Mouse (Mus musculus): ENCODE data around the gene Arhgap24.

Arhgap24 gene

GRCm38 (mm10) chr5:102498747-102499146 lies 17.6 kb downstream of the Arhgap24 start:
- DNase-seq (ENCODE audit: low spot score in 2 of 2), result peak in 1 of 2 experiments; percentile 18

- no peak for DNase-seq (ENCODE audit: low spot score in 2 of 2)
Measured at GRCm38 (mm10) chr5:102502333-102502732, 21.1 kb downstream of the Arhgap24 start.

- no peak for DNase-seq (ENCODE audit: low spot score in 2 of 2)
Measured at GRCm38 (mm10) chr5:102503066-102503465, 21.9 kb downstream of the Arhgap24 start.

GRCm38 (mm10) chr5:102503868-102504267 lies 22.7 kb downstream of the Arhgap24 start:
- DNase-seq (ENCODE audit: low spot score in 2 of 2), result no peak

GRCm38 (mm10) chr5:102504557-102504956 lies 23.4 kb downstream of the Arhgap24 start:
- DNase-seq (ENCODE audit: low spot score in 2 of 2), result no peak

GRCm38 (mm10) chr5:102508162-102508561 lies 27.0 kb downstream of the Arhgap24 start:
- no peak for DNase-seq (ENCODE audit: low spot score in 2 of 2)

- no peak for DNase-seq (ENCODE audit: low spot score in 2 of 2)
Measured at GRCm38 (mm10) chr5:102509381-102509780, 28.2 kb downstream of the Arhgap24 start.

- no peak for DNase-seq (ENCODE audit: low spot score in 2 of 2)
Measured at GRCm38 (mm10) chr5:102511651-102512050, 30.5 kb downstream of the Arhgap24 start.

GRCm38 (mm10) chr5:102515496-102515895 lies 34.3 kb downstream of the Arhgap24 start:
- no peak for DNase-seq (ENCODE audit: low spot score in 2 of 2)

- DNase-seq (ENCODE audit: low spot score in 2 of 2), result no peak
Measured at GRCm38 (mm10) chr5:102520506-102520905, 39.3 kb downstream of the Arhgap24 start.

GRCm38 (mm10) chr5:102535311-102535710 lies 54.1 kb downstream of the Arhgap24 start:
- no peak for DNase-seq (ENCODE audit: low spot score in 2 of 2)

- no peak for DNase-seq (ENCODE audit: low spot score in 2 of 2)
Measured at GRCm38 (mm10) chr5:102537819-102538218, 56.6 kb downstream of the Arhgap24 start.

- no peak for DNase-seq (ENCODE audit: low spot score in 2 of 2)
Measured at GRCm38 (mm10) chr5:102546296-102546695, 65.1 kb downstream of the Arhgap24 start.

- no peak for DNase-seq (ENCODE audit: low spot score in 2 of 2)
Measured at GRCm38 (mm10) chr5:102547786-102548185, 66.6 kb downstream of the Arhgap24 start.

- no peak for DNase-seq (ENCODE audit: low spot score in 2 of 2)
Measured at GRCm38 (mm10) chr5:102548382-102548781, 67.2 kb downstream of the Arhgap24 start.

GRCm38 (mm10) chr5:102550211-102550610 lies 69.0 kb downstream of the Arhgap24 start:
- DNase-seq (ENCODE audit: low spot score in 2 of 2), result no peak

- no peak for DNase-seq (ENCODE audit: low spot score in 2 of 2)
Measured at GRCm38 (mm10) chr5:102550870-102551637, 69.9 kb downstream of the Arhgap24 start.

GRCm38 (mm10) chr5:102552533-102552932 lies 71.3 kb downstream of the Arhgap24 start:
- DNase-seq (ENCODE audit: low spot score in 2 of 2), result no peak

- no peak for DNase-seq (ENCODE audit: low spot score in 2 of 2)
Measured at GRCm38 (mm10) chr5:102555958-102556357, 74.8 kb downstream of the Arhgap24 start.

GRCm38 (mm10) chr5:102560270-102560669 lies 79.1 kb downstream of the Arhgap24 start:
- DNase-seq (ENCODE audit: low spot score in 2 of 2), result no peak

- DNase-seq (ENCODE audit: low spot score in 2 of 2), result no peak
Measured at GRCm38 (mm10) chr5:102563971-102564370, 82.8 kb downstream of the Arhgap24 start.

- no peak for DNase-seq (ENCODE audit: low spot score in 2 of 2)
Measured at GRCm38 (mm10) chr5:102568764-102569163, 87.6 kb downstream of the Arhgap24 start.

GRCm38 (mm10) chr5:102571445-102571844 lies 90.3 kb downstream of the Arhgap24 start:
- no peak for DNase-seq (ENCODE audit: low spot score in 2 of 2)

GRCm38 (mm10) chr5:102576750-102577149 lies 95.6 kb downstream of the Arhgap24 start:
- DNase-seq (ENCODE audit: low spot score in 2 of 2), result no peak
